Mouse (Mus musculus): Measurements from ENCODE around the gene Tle4. TPM values are rescaled to one million over a fixed set of nuclear protein-coding genes. Genes with fewer than 3 reads are reported as not detected.

The Tle4 gene
- polyA plus RNA-seq, 1 experiment, result not detected

- WGBS, result 54% methylated on average over 9 of the region's 9 CpGs
- TF ChIP-seq POLR2A (IDR thresholded peaks at IDR 0.05; ENCODE audit: insufficient read depth, low read depth, low read length), result no peak
- no peak for TF ChIP-seq CTCF (IDR thresholded peaks at IDR 0.05; ENCODE audit: insufficient read depth, low read depth, low read length)
- no peak overlapping the region for H3K4me3 ChIP-seq (ENCODE audit: insufficient read depth, low read depth, low read length)
- H3K4me1 ChIP-seq (ENCODE audit: control insufficient read depth, insufficient read depth, low read length), result no peaks in the 10 kb centered on the region
- no peak overlapping the region for H3K27ac ChIP-seq (ENCODE audit: insufficient read depth, low read depth, low read length)
Measured at GRCm38 (mm10) chr19:14518438-14519044, 79.3 kb downstream of the Tle4 start.

- H3K4me3 ChIP-seq (ENCODE audit: insufficient read depth, low read depth, low read length), result no peak overlapping the region
- TF ChIP-seq POLR2A (IDR thresholded peaks at IDR 0.05; ENCODE audit: insufficient read depth, low read depth, low read length), result no peak
- no peak for TF ChIP-seq CTCF (IDR thresholded peaks at IDR 0.05; ENCODE audit: insufficient read depth, low read depth, low read length)
- H3K27ac ChIP-seq (ENCODE audit: insufficient read depth, low read depth, low read length), result no peak overlapping the region
- 98% methylated on average over 1 of the region's 1 CpGs for WGBS
- no peaks in the 10 kb centered on the region for H3K4me1 ChIP-seq (ENCODE audit: control insufficient read depth, insufficient read depth, low read length)
Measured at GRCm38 (mm10) chr19:14516420-14516819, 81.4 kb downstream of the Tle4 start.

- H3K27ac ChIP-seq (ENCODE audit: insufficient read depth, low read depth, low read length), result no peak overlapping the region
- TF ChIP-seq POLR2A (IDR thresholded peaks at IDR 0.05; ENCODE audit: insufficient read depth, low read depth, low read length), result no peak
- no peak for TF ChIP-seq CTCF (IDR thresholded peaks at IDR 0.05; ENCODE audit: insufficient read depth, low read depth, low read length)
- H3K4me3 ChIP-seq (ENCODE audit: insufficient read depth, low read depth, low read length), result no peak overlapping the region
- 67% methylated on average over 4 of the region's 4 CpGs for WGBS
- no peaks in the 10 kb centered on the region for H3K4me1 ChIP-seq (ENCODE audit: control insufficient read depth, insufficient read depth, low read length)
Measured at GRCm38 (mm10) chr19:14508819-14509218, 89.0 kb downstream of the Tle4 start.

- TF ChIP-seq CTCF (IDR thresholded peaks at IDR 0.05; ENCODE audit: insufficient read depth, low read depth, low read length) (no peak), POLR2A (IDR thresholded peaks at IDR 0.05; ENCODE audit: insufficient read depth, low read depth, low read length) (no peak)
- H3K27ac ChIP-seq (ENCODE audit: insufficient read depth, low read depth, low read length), result no peak overlapping the region
- WGBS, result 84% methylated on average over 2 of the region's 2 CpGs
Measured at GRCm38 (mm10) chr19:14507911-14508310, 89.9 kb downstream of the Tle4 start.

GRCm38 (mm10) chr19:14506875-14507670 is 90.8 kb downstream of the Tle4 start:
- H3K4me3 ChIP-seq (ENCODE audit: insufficient read depth, low read depth, low read length), result no peak overlapping the region
- WGBS, result 55% methylated on average over 3 of the region's 3 CpGs
- no peak for TF ChIP-seq POLR2A (IDR thresholded peaks at IDR 0.05; ENCODE audit: insufficient read depth, low read depth, low read length)
- TF ChIP-seq CTCF (IDR thresholded peaks at IDR 0.05; ENCODE audit: insufficient read depth, low read depth, low read length), result no peak
- no peaks in the 10 kb centered on the region for H3K4me1 ChIP-seq (ENCODE audit: control insufficient read depth, insufficient read depth, low read length)
- no peak overlapping the region for H3K27ac ChIP-seq (ENCODE audit: insufficient read depth, low read depth, low read length)

More at GRCm38 (mm10) chr19:14507911-14508310, 89.9 kb downstream of the Tle4 start:
- no peaks in the 10 kb centered on the region for H3K4me1 ChIP-seq (ENCODE audit: control insufficient read depth, insufficient read depth, low read length)
- H3K4me3 ChIP-seq (ENCODE audit: insufficient read depth, low read depth, low read length), result no peak overlapping the region

GRCm38 (mm10) chr19:14505885-14506548 is 91.8 kb downstream of the Tle4 start:
- no peak overlapping the region for H3K4me3 ChIP-seq (ENCODE audit: insufficient read depth, low read depth, low read length)
- H3K27ac ChIP-seq (ENCODE audit: insufficient read depth, low read depth, low read length), result no peak overlapping the region
- TF ChIP-seq POLR2A (IDR thresholded peaks at IDR 0.05; ENCODE audit: insufficient read depth, low read depth, low read length) (no peak), CTCF (IDR thresholded peaks at IDR 0.05; ENCODE audit: insufficient read depth, low read depth, low read length) (no peak)
- H3K4me1 ChIP-seq (ENCODE audit: control insufficient read depth, insufficient read depth, low read length), result no peaks in the 10 kb centered on the region
- WGBS, result 94% methylated on average over 2 of the region's 2 CpGs

- Histone ChIP-seq H3K4me3 (ENCODE audit: insufficient read depth, low read depth, low read length) (no peak overlapping the region), H3K4me1 (ENCODE audit: control insufficient read depth, insufficient read depth, low read length) (no peaks in the 10 kb centered on the region), H3K27ac (ENCODE audit: insufficient read depth, low read depth, low read length) (no peak overlapping the region)
- WGBS, result 51% methylated on average over 3 of the region's 3 CpGs
- no peak for TF ChIP-seq CTCF (IDR thresholded peaks at IDR 0.05; ENCODE audit: insufficient read depth, low read depth, low read length)
- TF ChIP-seq POLR2A (IDR thresholded peaks at IDR 0.05; ENCODE audit: insufficient read depth, low read depth, low read length), result no peak
Measured at GRCm38 (mm10) chr19:14505401-14505800, 92.5 kb downstream of the Tle4 start.

GRCm38 (mm10) chr19:14503862-14504261 is 94.0 kb downstream of the Tle4 start:
- TF ChIP-seq POLR2A (IDR thresholded peaks at IDR 0.05; ENCODE audit: insufficient read depth, low read depth, low read length) (no peak), CTCF (IDR thresholded peaks at IDR 0.05; ENCODE audit: insufficient read depth, low read depth, low read length) (no peak)
- H3K4me3 ChIP-seq (ENCODE audit: insufficient read depth, low read depth, low read length), result no peak overlapping the region
- WGBS, result 97% methylated on average over 6 of the region's 6 CpGs
- H3K4me1 ChIP-seq (ENCODE audit: control insufficient read depth, insufficient read depth, low read length), result no peaks in the 10 kb centered on the region
- no peak overlapping the region for H3K27ac ChIP-seq (ENCODE audit: insufficient read depth, low read depth, low read length)

GRCm38 (mm10) chr19:14502234-14502633 is 95.6 kb downstream of the Tle4 start:
- Histone ChIP-seq H3K27ac (ENCODE audit: insufficient read depth, low read depth, low read length) (no peak overlapping the region), H3K4me3 (ENCODE audit: insufficient read depth, low read depth, low read length) (no peak overlapping the region), H3K4me1 (ENCODE audit: control insufficient read depth, insufficient read depth, low read length) (no peaks in the 10 kb centered on the region)
- 44% methylated on average over 7 of the region's 7 CpGs for WGBS
- TF ChIP-seq CTCF (IDR thresholded peaks at IDR 0.05; ENCODE audit: insufficient read depth, low read depth, low read length), result no peak
- no peak for TF ChIP-seq POLR2A (IDR thresholded peaks at IDR 0.05; ENCODE audit: insufficient read depth, low read depth, low read length)
